28 mouse cellular contexts compared by ENCODE assay signal in genomic region chr13:19077427-19077826, GRCm38 (mm10).
A peak's percentile ranks its signal among the peaks of the same experiment; 100 is the strongest.
DNase-seq lines count a peak whose midpoint lies in the region; ATAC-seq and TF ChIP-seq lines count a peak whose summit lies in the region.
"Had no signal": no experiment of that assay in that cellular context is flagged by ENCODE, and none has a peak within 500 bp of the region (broad histone marks: within the 10 kb centered on the region; RNA-seq: fewer than 3 reads in every experiment).

No protein-coding gene starts in this region.

- no peak overlapping the region for H3K27ac ChIP-seq in midbrain, postnatal 0 days (ENCODE audit: low read depth, low read length)
- no peak overlapping the region for H3K27ac ChIP-seq in midbrain, embryonic 16.5 days (ENCODE audit: low read length)
- H3K27ac ChIP-seq in kidney, adult 2 months (ENCODE audit: insufficient read depth, low read depth, low read length) = no peak overlapping the region
- H3K27ac ChIP-seq: embryonic facial prominence, embryonic 15.5 days; forebrain, embryonic 15.5 days; hindbrain, embryonic 10.5 days; intestine, embryonic 15.5 days; limb, embryonic 13.5 days; liver, embryonic 13.5 days; midbrain, embryonic 12.5 days had no signal

- H3K9ac ChIP-seq in midbrain, postnatal 0 days (replicated peaks; ENCODE audit: low read length, poor library complexity, severe bottlenecking) = no peak overlapping the region
- no peak overlapping the region for H3K9ac ChIP-seq in midbrain, embryonic 16.5 days (ENCODE audit: low read depth, low read length)
- H3K9ac ChIP-seq: embryonic facial prominence, embryonic 15.5 days; forebrain, embryonic 15.5 days; intestine, embryonic 15.5 days; limb, embryonic 13.5 days; liver, embryonic 13.5 days; midbrain, embryonic 12.5 days had no signal

- no peak overlapping the region for H3K4me3 ChIP-seq in midbrain, postnatal 0 days (ENCODE audit: low read depth, low read length)
- H3K4me3 ChIP-seq in midbrain, embryonic 16.5 days (ENCODE audit: low read depth, low read length) = no peak overlapping the region
- H3K4me3 ChIP-seq in kidney, adult 2 months (ENCODE audit: insufficient read depth, low read depth, low read length) = no peak overlapping the region
- H3K4me3 ChIP-seq: embryonic facial prominence, embryonic 15.5 days; forebrain, embryonic 15.5 days; hindbrain, embryonic 10.5 days; intestine, embryonic 15.5 days; limb, embryonic 13.5 days; liver, embryonic 13.5 days; midbrain, embryonic 12.5 days had no signal

- H3K4me2 ChIP-seq in midbrain, postnatal 0 days (ENCODE audit: low read depth, low read length, poor library complexity, severe bottlenecking) = no peak overlapping the region
- H3K4me2 ChIP-seq in midbrain, embryonic 16.5 days (ENCODE audit: low read length) = no peak overlapping the region
- H3K4me2 ChIP-seq: embryonic facial prominence, embryonic 15.5 days; forebrain, embryonic 15.5 days; heart, embryonic 11.5 days; intestine, embryonic 15.5 days; limb, embryonic 13.5 days; liver, embryonic 13.5 days; midbrain, embryonic 12.5 days had no signal

- H3K9me3 ChIP-seq in midbrain, postnatal 0 days (ENCODE audit: low read length) = no peaks in the 10 kb centered on the region
- no peaks in the 10 kb centered on the region for H3K9me3 ChIP-seq in midbrain, embryonic 16.5 days (replicated peaks; ENCODE audit: control insufficient read depth, low read length, poor library complexity, severe bottlenecking)
- H3K9me3 ChIP-seq: embryonic facial prominence, embryonic 15.5 days; forebrain, embryonic 15.5 days; hindbrain, embryonic 10.5 days; intestine, embryonic 15.5 days; limb, embryonic 13.5 days; liver, embryonic 13.5 days; midbrain, embryonic 12.5 days had no signal

- DNase-seq in frontal cortex, adult 2 months (ENCODE audit: extremely low spot score in 1 of 2, low spot score in 1 of 2) = peak; percentile 58 to 70
- no peak for DNase-seq in frontal cortex, postnatal 14 days (ENCODE audit: low spot score in 2 of 2)
- peak; percentile 3 for DNase-seq in midbrain, postnatal 0 days (ENCODE audit: low spot score)
- DNase-seq in left cerebral cortex, adult 9 months (ENCODE audit: low spot score in 2 of 2) = peak; percentile 69 to 76
- peak; percentile 26 to 56 for DNase-seq in right cerebral cortex, postnatal 36 days (ENCODE audit: low spot score in 2 of 2)
- DNase-seq in kidney, adult 2 months = no peak
- no peak for DNase-seq in cerebellum, postnatal 14 days
- DNase-seq: adrenal gland, postnatal 14 days; cerebellum, adult 9-10 months; gastrocnemius, postnatal 10 days; heart, adult 11 months; kidney, adult 9 months; kidney, postnatal 14 days; liver, embryonic 13.5 days; lung, adult 2 months; lung, postnatal 14 days; spleen, adult 18-20 months; thymus, postnatal 25 days had no signal

- no peaks in the 10 kb centered on the region for H3K4me1 ChIP-seq in midbrain, postnatal 0 days (ENCODE audit: insufficient read depth, low read length)
- no peaks in the 10 kb centered on the region for H3K4me1 ChIP-seq in midbrain, embryonic 16.5 days (ENCODE audit: control insufficient read depth, insufficient read depth, low read length)
- H3K4me1 ChIP-seq in kidney, adult 2 months (ENCODE audit: control insufficient read depth, insufficient read depth, low read length) = no peaks in the 10 kb centered on the region
- H3K4me1 ChIP-seq: embryonic facial prominence, embryonic 15.5 days; forebrain, embryonic 15.5 days; hindbrain, embryonic 10.5 days; intestine, embryonic 15.5 days; limb, embryonic 13.5 days; liver, embryonic 13.5 days; midbrain, embryonic 12.5 days had no signal

- no peak for TF ChIP-seq CTCF in midbrain, postnatal 0 days (IDR thresholded peaks at IDR 0.05)
- no peak for TF ChIP-seq CTCF in kidney, adult 2 months (conservative IDR thresholded peaks at IDR 0.05; ENCODE audit: insufficient read depth, insufficient read length, low read depth, low read length)

- H3K27me3 ChIP-seq in midbrain, postnatal 0 days (ENCODE audit: insufficient read depth, low read length) = no peaks in the 10 kb centered on the region
- H3K27me3 ChIP-seq in midbrain, embryonic 16.5 days (ENCODE audit: control insufficient read depth, insufficient read depth, low read depth, low read length) = no peaks in the 10 kb centered on the region
- no peaks in the 10 kb centered on the region for H3K27me3 ChIP-seq in kidney, adult 2 months (replicated peaks; ENCODE audit: control insufficient read depth, insufficient read depth, low read length)
- H3K27me3 ChIP-seq: embryonic facial prominence, embryonic 15.5 days; forebrain, embryonic 15.5 days; intestine, embryonic 15.5 days; limb, embryonic 13.5 days; liver, embryonic 13.5 days; midbrain, embryonic 12.5 days had no signal

- TF ChIP-seq POLR2A in kidney, adult 2 months (IDR thresholded peaks at IDR 0.05; ENCODE audit: low read depth, low read length) = no peak

- ATAC-seq in midbrain, postnatal 0 days (ENCODE audit: low FRiP score) = no peak
- no peak for ATAC-seq in midbrain, embryonic 16.5 days
- ATAC-seq: CD4-positive, CD25-positive, alpha-beta regulatory T cell, adult 4 months; forebrain, embryonic 15.5 days; hindbrain, embryonic 16.5 days; intestine, embryonic 15.5 days had no signal

- 73% methylated on average over 2 of the region's 2 CpGs for WGBS in midbrain, postnatal 0 days
- 87% methylated on average over 2 of the region's 2 CpGs for WGBS in midbrain, embryonic 16.5 days
- WGBS in kidney, adult 2 months = 94% methylated on average over 2 of the region's 2 CpGs

- H3K36me3 ChIP-seq in midbrain, postnatal 0 days (ENCODE audit: insufficient read depth, low read length) = 0 out of 2 replicates have a peak, but pooled peaks cover 3% of the 10 kb centered on the region
- no peaks in the 10 kb centered on the region for H3K36me3 ChIP-seq in midbrain, embryonic 16.5 days (ENCODE audit: control insufficient read depth, insufficient read depth, low read length)
- no peaks in the 10 kb centered on the region for H3K36me3 ChIP-seq in kidney, adult 2 months (ENCODE audit: control insufficient read depth, insufficient read depth, low read length)
- H3K36me3 ChIP-seq: embryonic facial prominence, embryonic 15.5 days; forebrain, embryonic 15.5 days; hindbrain, embryonic 10.5 days; intestine, embryonic 15.5 days; limb, embryonic 13.5 days; liver, embryonic 13.5 days; midbrain, embryonic 12.5 days had no signal

Comparison
In these comparisons a context has a peak if more than half of its experiments do, and no peak if none do; other contexts are left out.
1. DNase-seq: peak in frontal cortex, adult 2 months (2 of 2), midbrain, postnatal 0 days (single experiment), left cerebral cortex, adult 9 months (2 of 2) and right cerebral cortex, postnatal 36 days (2 of 2); none in frontal cortex, postnatal 14 days (0 of 2), kidney, adult 2 months (single experiment) and cerebellum, postnatal 14 days (0 of 2).